Mouse (Mus musculus) kidney, adult 2 months (tissue): ENCODE measurements around the gene Gne.

Source experiments
- CTCF ChIP-seq: fragments of 200-500 bp; conservative IDR thresholded peaks from 2 replicates; pipeline ENCODE4 v1.5.1; 2011; ENCODE audit warnings: low read depth, mild to moderate bottlenecking, control low read depth, low read length, moderate library complexity, mixed read lengths; ENCODE audit not compliant: insufficient read depth, insufficient read length
- POLR2A ChIP-seq: fragments of 200-500 bp; IDR thresholded peaks from one replicate; pipeline ENCODE4 v1.6.1; 2011; ENCODE audit warnings: low read depth, low read length, control low read depth

DNA sequence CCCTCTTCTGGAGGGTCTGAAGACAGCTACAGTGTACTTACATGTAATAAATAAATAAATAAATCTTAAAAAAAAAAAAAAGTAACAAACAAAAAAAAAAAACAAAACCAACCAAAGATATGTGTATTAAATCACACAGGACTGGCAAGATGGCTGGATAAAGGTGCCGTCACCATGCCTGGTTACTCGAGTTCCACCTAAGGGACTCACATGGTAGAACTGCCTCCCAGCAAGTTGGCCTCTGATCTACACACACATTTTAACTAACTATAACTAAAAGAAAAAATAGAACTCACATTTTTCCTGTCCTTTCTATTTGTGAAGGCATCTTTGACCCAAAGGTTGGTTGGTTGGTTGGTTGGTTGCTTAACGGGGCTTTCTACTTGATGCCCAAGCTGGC lies 72.2 kb downstream of the Gne start:
- TF ChIP-seq POLR2A = no peak
- TF ChIP-seq CTCF = no peak
